Mouse (Mus musculus): ENCODE results near the gene Sh3bp5.

DNA sequence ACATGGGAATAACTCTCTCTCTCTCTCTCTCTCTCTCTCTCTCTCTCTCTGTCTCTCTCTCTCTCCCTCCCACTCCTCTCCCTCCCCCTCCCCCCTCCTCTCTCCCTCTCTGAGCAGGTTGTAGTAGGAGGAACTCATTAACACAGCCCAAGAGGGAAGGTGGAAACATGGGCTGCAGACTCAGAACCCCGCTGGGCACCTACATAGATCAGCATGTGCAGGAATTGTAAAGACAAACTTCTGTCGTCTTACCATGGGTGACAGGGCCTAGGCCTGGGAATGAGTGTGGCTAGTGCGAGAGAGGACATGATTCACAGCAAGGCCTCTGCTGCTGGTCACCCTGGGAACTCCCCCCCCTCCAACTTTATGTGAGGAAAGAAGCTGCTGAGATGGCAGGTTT, 113.7 kb downstream of the Sh3bp5 start:
- TF ChIP-seq CTCF (IDR thresholded peaks at IDR 0.05; ENCODE audit: low read depth): no peak
- TF ChIP-seq EP300 (optimal IDR thresholded peaks at IDR 0.05): no peak
